Mouse (Mus musculus) MN1 (cell line): ENCODE measurements around the gene Mcm7.
"Not testable (repeated sequence)": the region's sequence is repeated elsewhere in the genome, so short reads cannot be mapped to it uniquely, and the experiment has no call there.

ENCODE experiments used
- DNase-seq: peaks from one replicate; pipeline ENCODE4 v3.0.0-alpha.2; 2016; ENCODE audit warnings: low spot score

Gene Mcm7

GRCm38 (mm10) chr5:138171695-138172491 lies at the start of gene Mcm7, which contains the start of gene Ap4m1:
Gene Mcm7, minus strand, starts transcription at chr5:138172422.
Gene Ap4m1, plus strand, starts transcription at chr5:138172002.
- DNase-seq = peak; percentile 99

GRCm38 (mm10) chr5:138219864-138220263 lies 47.6 kb upstream of the Mcm7 start:
- DNase-seq = no peak

- DNase-seq = not testable (repeated sequence)
These were observed 44.4 kb upstream of the Mcm7 start for GRCm38 (mm10) chr5:138216632-138217031.

- no peak for DNase-seq
These were observed 35.7 kb upstream of the Mcm7 start for GRCm38 (mm10) chr5:138207873-138208272.

GRCm38 (mm10) chr5:138207253-138207652 lies 35.0 kb upstream of the Mcm7 start:
- no peak for DNase-seq

GRCm38 (mm10) chr5:138202086-138202485 lies 29.9 kb upstream of the Mcm7 start:
- no peak for DNase-seq

- DNase-seq = no peak
These were observed 27.4 kb upstream of the Mcm7 start for GRCm38 (mm10) chr5:138199576-138199975.

GRCm38 (mm10) chr5:138195463-138195862 lies 23.2 kb upstream of the Mcm7 start:
- no peak for DNase-seq

GRCm38 (mm10) chr5:138194755-138195345 lies 22.6 kb upstream of the Mcm7 start:
- DNase-seq = no peak

GRCm38 (mm10) chr5:138193771-138194727 lies 21.8 kb upstream of the Mcm7 start, which contains the start of gene Mblac1:
Gene Mblac1, plus strand, starts transcription at chr5:138194314.
- DNase-seq = peak; percentile 90

- peak; percentile 90 for DNase-seq
These were observed 15.6 kb upstream of the Mcm7 start for GRCm38 (mm10) chr5:138187661-138188306.

GRCm38 (mm10) chr5:138186950-138187638 lies 14.9 kb upstream of the Mcm7 start, which contains the start of the genes Taf6 and Cnpy4:
Gene Taf6, minus strand, starts transcription at chr5:138187451.
Gene Cnpy4, plus strand, starts transcription at chr5:138187485.
- peak; percentile 95 for DNase-seq

- DNase-seq = no peak
These were observed 995 bp upstream of the Mcm7 start for GRCm38 (mm10) chr5:138173217-138173616.

GRCm38 (mm10) chr5:138170936-138171561 lies 1.2 kb downstream of the Mcm7 start:
- peak; percentile 99 for DNase-seq

GRCm38 (mm10) chr5:138165594-138165993 lies 6.6 kb downstream of the Mcm7 start:
- no peak for DNase-seq

GRCm38 (mm10) chr5:138163610-138164009 lies 8.6 kb downstream of the Mcm7 start:
- no peak for DNase-seq

GRCm38 (mm10) chr5:138163046-138163445 lies 9.2 kb downstream of the Mcm7 start:
- no peak for DNase-seq

- peak; percentile 96 for DNase-seq
These were observed 11.2 kb downstream of the Mcm7 start, which contains the start of gene Cops6 for GRCm38 (mm10) chr5:138160842-138161665. Gene Cops6, plus strand, starts transcription at chr5:138161071.

- DNase-seq = no peak
These were observed 11.9 kb downstream of the Mcm7 start for GRCm38 (mm10) chr5:138160224-138160762.
